Mouse (Mus musculus): Measurements from ENCODE around the gene Agtrap.

- TF ChIP-seq CTCF (IDR thresholded peaks at IDR 0.05; ENCODE audit: low read depth, low read length) (no peak), POLR2A (IDR thresholded peaks at IDR 0.05; ENCODE audit: borderline replicate concordance, low read depth, low read length) (no peak)
Observed at GRCm38 (mm10) chr4:148087091-148087906, 532 bp downstream of the Agtrap start.
